Mouse (Mus musculus) bone marrow macrophage, adult 2 months (primary cell): ENCODE data around the gene Efna5. TPM values are rescaled to one million over a fixed set of nuclear protein-coding genes. Genes with fewer than 3 reads are reported as not detected.

ENCODE experiments used
- H3K27ac ChIP-seq: 2 replicates; pipeline ENCODE4 v1.5.1; 2012; ENCODE audit warnings: low read depth, low read length; ENCODE audit not compliant: insufficient read depth
- H3K4me1 ChIP-seq: 2 replicates; pipeline ENCODE4 v1.6.1; 2012; ENCODE audit warnings: low read length; ENCODE audit not compliant: control insufficient read depth, insufficient read depth
- H3K4me3 ChIP-seq: 2 replicates; pipeline ENCODE4 v1.5.1; 2012; ENCODE audit warnings: mild to moderate bottlenecking, low read length, moderate library complexity; ENCODE audit not compliant: insufficient read depth
- CTCF ChIP-seq: IDR thresholded peaks from 2 replicates; pipeline ENCODE4 v1.5.1; 2012; ENCODE audit warnings: low read depth, mild to moderate bottlenecking, low read length, moderate library complexity
- POLR2A ChIP-seq: IDR thresholded peaks from 2 replicates; pipeline ENCODE4 v1.6.1; 2012; ENCODE audit warnings: mild to moderate bottlenecking, low read depth, low read length, borderline replicate concordance
- polyA plus RNA-seq: library from polyadenylated mRNA; stranded (reverse); fragments of >200 nt; gene quantifications from 2 replicates; pipeline ENCODE4 v1.2.4, GENCODE M21; 2012; ENCODE audit not compliant: missing spikeins, insufficient read depth, insufficient read length

Gene Efna5
- polyA plus RNA-seq, 1 experiment, result 0.60 TPM

DNA sequence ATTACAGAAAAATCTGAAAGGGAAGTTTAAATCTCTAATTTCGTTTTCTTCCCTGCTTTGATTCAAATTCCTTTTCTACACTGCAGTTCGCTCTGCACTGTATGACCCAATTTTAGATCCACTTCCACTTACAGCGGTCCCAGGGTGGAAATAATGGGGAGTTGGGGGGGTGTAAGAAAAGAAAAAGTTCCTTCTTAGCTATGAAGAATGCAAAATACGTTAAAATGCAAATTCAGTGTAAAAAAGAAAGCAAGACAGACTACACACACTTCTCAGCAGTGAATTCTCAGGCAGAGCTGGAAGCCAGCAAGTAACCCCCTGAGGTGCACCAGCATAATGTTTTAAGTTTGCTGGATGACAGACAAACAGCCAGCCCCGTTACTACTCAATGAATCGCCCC is 174.7 kb downstream of the Efna5 start:
- no peak overlapping the region for H3K27ac ChIP-seq
- H3K4me1 ChIP-seq, result no peaks in the 10 kb centered on the region
- TF ChIP-seq POLR2A (no peak), CTCF (no peak)

DNA sequence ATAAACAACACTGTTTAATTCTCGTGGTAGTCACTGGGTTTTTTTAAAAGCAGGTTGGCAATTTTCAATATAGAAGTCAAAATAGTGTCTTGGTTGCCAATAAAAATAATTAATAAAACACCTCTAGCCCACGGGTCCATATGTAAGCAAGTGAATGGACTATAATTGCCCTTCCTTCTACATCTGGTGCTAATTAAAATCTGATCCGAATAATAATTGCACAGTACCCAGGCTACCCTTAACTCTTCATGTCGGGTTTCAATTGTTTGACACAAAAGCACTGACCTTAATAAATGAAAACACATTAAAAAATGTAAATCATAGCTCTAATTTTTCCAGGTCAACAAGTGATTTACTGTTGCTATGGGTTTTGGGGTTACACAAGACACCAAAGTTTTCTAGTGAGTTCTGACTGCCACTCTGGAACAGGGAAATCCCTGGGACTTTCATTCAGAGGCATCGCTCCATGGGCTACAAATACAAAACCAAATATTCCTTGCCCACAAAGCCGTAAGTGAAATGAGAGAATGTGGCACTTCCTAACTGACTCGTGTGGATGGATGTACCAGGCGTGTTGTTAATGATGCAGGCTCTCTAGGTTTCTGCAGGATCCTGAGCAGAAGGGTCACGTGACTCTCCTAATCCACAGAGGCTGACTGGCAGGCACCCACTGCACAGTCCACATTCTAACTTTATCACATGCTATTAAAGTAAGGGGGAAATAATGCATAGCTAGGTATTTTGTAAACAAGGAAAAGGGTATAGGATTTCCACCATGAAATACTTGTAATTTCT is 178.9 kb downstream of the Efna5 start:
- H3K27ac ChIP-seq, result no peak overlapping the region
- no peaks in the 10 kb centered on the region for H3K4me1 ChIP-seq
- no peak overlapping the region for H3K4me3 ChIP-seq
- TF ChIP-seq CTCF, result no peak
- TF ChIP-seq POLR2A, result no peak

More for the DNA sequence above, 174.7 kb downstream of the Efna5 start:
- H3K4me3 ChIP-seq, result no peak overlapping the region

DNA sequence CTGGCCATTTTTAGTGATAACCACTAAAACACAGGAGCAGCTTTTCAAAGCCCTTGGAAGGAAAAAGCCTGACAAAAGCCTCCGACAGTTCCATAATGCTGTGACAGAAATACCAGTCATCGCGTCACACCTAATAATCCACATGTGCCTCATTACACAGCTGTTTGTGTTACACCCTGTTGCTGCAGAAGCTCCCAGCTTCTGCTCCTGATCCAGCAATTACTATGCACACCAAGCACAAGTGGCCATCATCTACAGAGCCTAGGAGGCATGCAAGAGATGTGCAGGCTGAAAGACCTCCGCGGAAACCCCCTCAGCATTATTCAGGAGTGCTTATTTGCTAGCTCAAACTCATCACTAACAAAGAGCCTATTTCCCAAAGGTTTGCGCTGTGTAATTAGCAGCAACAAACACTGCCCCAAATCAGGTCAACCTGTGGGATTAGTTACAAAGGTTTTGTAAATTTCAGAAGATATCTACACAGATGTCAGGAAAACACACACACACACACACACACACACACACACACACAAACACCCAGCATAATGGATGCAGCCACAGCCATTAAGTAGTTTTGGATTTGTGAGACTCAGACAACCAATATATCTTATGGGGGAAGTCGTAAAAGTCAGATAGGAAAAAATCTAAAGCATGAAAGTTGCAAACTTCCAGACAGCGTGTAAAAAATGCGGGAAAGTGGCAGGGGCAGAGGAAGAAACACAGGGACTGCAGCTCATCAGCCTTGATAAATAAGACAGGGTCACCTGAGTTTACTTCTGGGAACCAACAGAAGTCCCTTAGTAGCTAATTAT is 180.1 kb downstream of the Efna5 start:
- Histone ChIP-seq H3K4me1 (no peaks in the 10 kb centered on the region), H3K27ac (no peak overlapping the region), H3K4me3 (no peak overlapping the region)
- TF ChIP-seq POLR2A (no peak), CTCF (no peak)

DNA sequence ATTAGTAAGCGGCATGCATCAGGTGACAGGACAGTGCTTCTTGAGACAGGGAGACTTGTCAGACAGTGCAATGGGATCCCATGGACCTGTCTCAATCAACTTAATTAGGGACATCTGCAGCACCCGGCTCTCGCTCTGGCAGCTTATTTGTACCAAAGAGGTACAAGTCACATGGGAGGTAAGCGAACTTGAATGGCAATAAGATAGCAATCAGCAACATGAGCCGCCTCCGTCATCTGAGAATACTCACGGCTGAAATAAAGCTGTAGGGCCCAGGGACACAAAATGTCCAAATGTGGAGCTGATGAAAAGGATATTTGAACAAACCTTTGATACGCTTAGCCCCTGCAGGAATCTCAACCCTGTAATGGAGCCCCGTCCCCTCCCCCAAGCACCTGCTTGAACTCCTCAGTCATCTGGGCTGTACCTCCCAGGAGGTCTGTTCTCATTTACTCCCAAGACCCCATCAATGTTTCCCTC is 186.1 kb downstream of the Efna5 start:
- Histone ChIP-seq H3K4me1 (no peaks in the 10 kb centered on the region), H3K27ac (no peak overlapping the region), H3K4me3 (no peak overlapping the region)
- TF ChIP-seq CTCF (no peak), POLR2A (no peak)

DNA sequence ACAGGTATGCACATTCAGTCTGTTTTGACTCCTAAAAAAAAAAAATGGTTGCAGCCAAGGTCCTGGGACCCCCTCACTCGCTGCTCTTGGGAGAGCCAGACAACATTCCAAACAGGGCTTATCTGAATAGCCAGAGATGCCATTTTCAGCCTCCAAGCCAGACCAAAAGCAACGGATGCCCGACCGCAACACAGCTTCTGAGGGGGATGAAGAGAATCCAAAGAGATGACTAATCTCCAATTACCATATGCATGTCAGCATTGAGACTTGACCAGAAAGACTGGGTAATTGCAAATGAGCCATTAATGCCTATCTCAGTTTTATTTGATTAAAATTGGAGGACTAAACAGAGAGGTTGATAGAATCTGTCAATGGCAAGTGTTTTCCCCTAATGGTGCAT is 188.9 kb downstream of the Efna5 start:
- TF ChIP-seq POLR2A, result no peak
- no peak for TF ChIP-seq CTCF

DNA sequence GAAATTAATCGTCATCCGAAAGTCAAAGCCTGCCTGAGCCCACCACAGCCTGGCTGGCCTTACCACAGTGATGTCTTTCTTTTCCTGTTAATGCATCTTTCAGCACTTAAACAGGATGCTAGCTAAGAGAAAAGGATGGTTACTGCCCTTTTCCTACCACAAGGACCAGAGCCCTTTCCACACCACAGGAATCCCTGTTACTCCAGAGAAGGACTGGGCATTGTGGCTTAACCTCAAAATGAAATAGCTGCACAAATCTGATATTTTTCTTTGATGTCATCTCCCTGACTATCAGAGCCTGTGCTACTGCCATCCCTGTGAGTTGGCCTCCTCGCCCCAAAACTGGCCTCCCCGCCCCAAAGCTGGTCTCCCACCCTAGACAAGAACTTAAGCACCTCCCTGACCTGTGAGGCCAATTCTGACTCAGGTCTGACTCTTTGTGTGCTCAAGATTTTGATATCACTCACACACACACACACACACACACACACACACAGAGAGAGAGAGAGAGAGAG is 189.9 kb downstream of the Efna5 start:
- Histone ChIP-seq H3K27ac (no peak overlapping the region), H3K4me1 (no peaks in the 10 kb centered on the region), H3K4me3 (no peak overlapping the region)
- TF ChIP-seq POLR2A (no peak), CTCF (no peak)

More for the DNA sequence above, 188.9 kb downstream of the Efna5 start:
- no peak overlapping the region for H3K27ac ChIP-seq
- no peaks in the 10 kb centered on the region for H3K4me1 ChIP-seq
- no peak overlapping the region for H3K4me3 ChIP-seq

DNA sequence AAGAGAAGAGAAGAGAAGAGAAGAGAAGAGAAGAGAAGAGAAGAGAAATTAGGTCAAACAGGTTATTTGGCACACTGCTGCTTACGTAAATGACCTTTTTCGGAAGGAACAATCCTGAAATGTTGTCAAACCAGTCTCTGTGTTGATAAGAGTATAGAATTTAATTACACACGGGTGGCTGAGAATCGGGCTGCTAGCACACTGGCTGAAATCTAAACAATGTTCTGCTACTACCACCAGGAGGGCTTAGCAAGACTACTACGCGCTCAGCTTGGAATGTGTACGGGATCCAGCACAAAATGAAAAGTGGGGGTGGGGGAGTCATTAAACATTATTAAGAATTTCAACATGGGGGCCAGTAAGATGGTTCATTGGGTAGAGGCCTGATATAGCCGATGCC is 190.9 kb downstream of the Efna5 start:
- no peak overlapping the region for H3K4me3 ChIP-seq
- TF ChIP-seq CTCF (no peak), POLR2A (no peak)
- no peak overlapping the region for H3K27ac ChIP-seq
- no peaks in the 10 kb centered on the region for H3K4me1 ChIP-seq

DNA sequence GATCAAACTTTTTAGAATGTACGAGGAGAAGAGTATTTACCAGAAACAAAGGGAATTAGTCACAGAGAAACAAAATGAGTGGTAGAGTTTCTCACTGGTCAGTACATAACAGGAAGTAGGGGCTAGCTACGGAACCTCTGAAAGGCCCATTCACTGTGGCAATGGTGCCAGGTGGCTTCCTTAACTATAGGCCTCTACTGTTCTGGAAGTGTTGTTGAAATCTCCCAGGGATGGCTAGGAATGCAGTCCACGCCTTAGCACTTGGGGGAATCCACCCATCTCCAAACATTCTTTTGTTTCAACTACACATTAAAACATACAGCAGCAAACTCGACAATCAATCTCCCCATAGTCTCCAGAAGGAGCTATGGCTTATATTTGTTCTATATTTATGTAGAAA is 191.5 kb downstream of the Efna5 start:
- Histone ChIP-seq H3K4me1 (no peaks in the 10 kb centered on the region), H3K4me3 (no peak overlapping the region), H3K27ac (no peak overlapping the region)
- TF ChIP-seq CTCF, result no peak
- TF ChIP-seq POLR2A, result no peak

DNA sequence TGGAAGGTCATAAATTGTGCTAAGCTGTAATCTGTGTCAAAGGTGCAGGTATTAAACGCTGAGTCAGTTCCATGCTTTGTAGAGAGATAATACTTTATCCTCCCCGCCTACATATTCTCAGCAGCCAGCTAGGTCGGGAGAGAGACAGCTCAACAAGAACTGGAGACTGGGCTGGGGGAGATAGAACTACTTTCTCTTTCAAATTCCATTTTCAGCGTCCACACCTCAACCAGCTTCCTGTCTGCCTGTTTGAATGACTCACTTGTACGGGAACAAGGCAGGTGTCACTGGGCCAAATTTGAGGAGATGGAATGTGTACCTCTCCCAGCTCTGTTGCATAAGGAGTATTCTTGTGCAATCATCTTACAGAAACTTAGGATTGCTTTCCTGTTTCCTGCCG is 193.7 kb downstream of the Efna5 start:
- TF ChIP-seq POLR2A, result no peak
- no peak for TF ChIP-seq CTCF
- no peak overlapping the region for H3K4me3 ChIP-seq
- no peaks in the 10 kb centered on the region for H3K4me1 ChIP-seq
- no peak overlapping the region for H3K27ac ChIP-seq

DNA sequence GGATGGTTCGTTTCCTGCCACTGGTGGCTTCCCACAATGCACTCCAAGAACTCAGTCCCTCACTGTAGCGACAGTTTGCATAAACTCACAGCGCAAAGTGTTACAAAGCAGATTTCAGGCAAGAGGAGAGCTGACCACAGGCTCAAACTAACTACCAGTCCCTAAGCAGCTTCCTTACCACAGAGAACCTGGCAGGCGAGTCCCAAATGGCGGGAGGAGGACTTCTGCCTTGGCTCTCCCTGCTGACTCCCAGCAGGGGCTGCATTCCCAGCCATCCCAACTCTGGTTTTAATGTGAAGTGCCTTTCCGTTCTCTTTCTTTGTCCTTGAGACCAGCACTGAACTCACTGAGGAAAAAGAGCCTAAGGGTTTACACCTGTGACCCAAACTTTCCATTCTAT is 195.9 kb downstream of the Efna5 start:
- Histone ChIP-seq H3K4me1 (no peaks in the 10 kb centered on the region), H3K4me3 (no peak overlapping the region), H3K27ac (no peak overlapping the region)
- TF ChIP-seq POLR2A (no peak), CTCF (no peak)
